Mouse (Mus musculus): Measurements from ENCODE around the gene 4930402F06Rik. TPM values are rescaled to one million over a fixed set of nuclear protein-coding genes. Genes with fewer than 3 reads are reported as not detected.
A peak's percentile ranks its signal among the peaks of the same experiment; 100 is the strongest.

The 4930402F06Rik gene
- polyA plus RNA-seq, 1 experiment from 2014 or later = not detected

DNA sequence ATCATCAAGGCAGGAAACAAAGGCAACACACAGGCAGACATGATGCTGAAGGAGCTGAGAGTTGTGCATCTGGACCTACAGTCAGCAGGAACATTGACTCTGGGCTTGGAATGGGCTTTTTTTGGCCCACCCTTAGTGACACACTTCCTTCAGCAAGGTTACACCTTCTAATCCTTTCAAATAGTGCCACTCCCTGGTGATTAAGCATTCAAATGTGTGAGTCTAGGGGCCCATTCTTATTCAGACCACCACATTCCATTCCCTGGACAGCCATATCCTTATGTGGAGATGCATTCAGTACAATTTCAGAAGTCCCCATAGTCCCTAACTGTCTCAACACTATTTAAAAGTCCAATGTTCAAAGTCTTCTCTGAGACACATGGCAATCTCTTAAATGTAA lies 26.3 kb downstream of the 4930402F06Rik start:
- no peak for ATAC-seq (replicated peaks; ENCODE audit: insufficient number of reproducible peaks, low FRiP score, low TSS enrichment, low read depth)
- H3K27ac ChIP-seq (replicated peaks; ENCODE audit: low read depth, low read length) = no peak overlapping the region
- no peaks in the 10 kb centered on the region for H3K4me1 ChIP-seq (ENCODE audit: control insufficient read depth, insufficient read depth, low read length)
- H3K4me3 ChIP-seq (ENCODE audit: low read depth, low read length) = no peak overlapping the region
- H3K36me3 ChIP-seq (replicated peaks; ENCODE audit: control insufficient read depth, insufficient read depth, low read depth, low read length) = no peaks in the 10 kb centered on the region
- no peaks in the 10 kb centered on the region for H3K27me3 ChIP-seq (ENCODE audit: control insufficient read depth, insufficient read depth, low read length)
- H3K4me2 ChIP-seq (ENCODE audit: low read depth, low read length) = no peak overlapping the region
- no peak for DNase-seq (ENCODE audit: low spot score)
- H3K9ac ChIP-seq (replicated peaks; ENCODE audit: low read length) = no peak overlapping the region
- no peaks in the 10 kb centered on the region for H3K9me3 ChIP-seq (replicated peaks; ENCODE audit: control insufficient read depth, low read length)

DNA sequence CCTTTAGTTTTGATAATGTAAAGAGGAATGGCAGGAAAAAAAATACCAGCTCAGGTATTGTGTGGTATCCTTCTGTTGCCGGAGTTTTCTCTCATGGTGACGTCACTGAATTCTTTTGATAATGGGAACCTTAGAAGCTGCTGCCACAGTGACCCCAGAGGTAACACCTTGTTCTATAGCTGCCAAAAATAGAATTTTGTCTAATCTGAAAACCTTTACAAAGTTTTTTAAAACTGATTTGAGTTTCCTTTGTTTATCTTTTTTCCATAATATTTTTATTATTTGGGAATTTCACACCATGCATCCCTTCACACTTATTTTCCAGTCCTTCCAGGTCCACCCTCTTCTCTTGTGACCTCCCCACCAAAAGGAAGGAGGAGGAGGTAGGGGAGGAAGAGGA lies 29.3 kb downstream of the 4930402F06Rik start, which contains the start of gene 4930568D16Rik:
4930568D16Rik (minus strand) TSS at position 101 of the 400 bp plus-strand sequence.
- ATAC-seq (replicated peaks; ENCODE audit: insufficient number of reproducible peaks, low FRiP score, low TSS enrichment, low read depth) (no peak), DNase-seq (ENCODE audit: low spot score) (no peak)
- Histone ChIP-seq H3K9me3 (replicated peaks; ENCODE audit: control insufficient read depth, low read length) (no peaks in the 10 kb centered on the region), H3K27ac (replicated peaks; ENCODE audit: low read depth, low read length) (no peak within 1 kb of the TSS), H3K4me2 (ENCODE audit: low read depth, low read length) (no peak within 1 kb of the TSS), H3K36me3 (replicated peaks; ENCODE audit: control insufficient read depth, insufficient read depth, low read depth, low read length) (no peaks in the 10 kb centered on the region), H3K27me3 (ENCODE audit: control insufficient read depth, insufficient read depth, low read length) (no peaks in the 10 kb centered on the region), H3K9ac (replicated peaks; ENCODE audit: low read length) (no peak within 1 kb of the TSS), H3K4me3 (ENCODE audit: low read depth, low read length) (no peak within 1 kb of the TSS), H3K4me1 (ENCODE audit: control insufficient read depth, insufficient read depth, low read length) (no peaks in the 10 kb centered on the region)
- 79% methylated on average over 2 of the region's 2 CpGs for WGBS

DNA sequence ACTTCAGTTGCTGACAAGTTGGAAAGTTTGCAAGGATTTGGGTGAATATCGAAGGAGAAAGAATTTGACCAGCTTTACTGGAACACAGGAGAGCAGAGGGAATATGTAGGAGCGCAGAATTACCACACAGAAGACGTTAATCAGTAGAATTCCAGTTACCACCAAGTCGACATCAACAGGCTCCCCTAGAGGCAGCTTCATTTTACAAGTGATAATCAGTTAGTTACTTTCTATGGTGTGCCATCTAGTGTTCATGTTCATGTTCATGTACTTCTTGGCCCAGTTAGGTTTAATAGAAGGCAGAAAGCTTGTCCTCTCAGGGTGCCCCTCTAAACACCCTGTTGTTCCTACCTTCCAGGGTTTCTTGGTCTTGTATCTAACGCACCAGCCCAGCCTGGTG lies 47.8 kb downstream of the 4930402F06Rik start:
- no peak overlapping the region for H3K9ac ChIP-seq (replicated peaks; ENCODE audit: low read length)
- WGBS = 60% methylated on average over 5 of the region's 5 CpGs
- no peak overlapping the region for H3K4me2 ChIP-seq (ENCODE audit: low read depth, low read length)
- peak; percentile 57 for DNase-seq (ENCODE audit: low spot score)
- no peak for ATAC-seq (replicated peaks; ENCODE audit: insufficient number of reproducible peaks, low FRiP score, low TSS enrichment, low read depth)
- H3K9me3 ChIP-seq (replicated peaks; ENCODE audit: control insufficient read depth, low read length) = no peaks in the 10 kb centered on the region
- H3K27me3 ChIP-seq (ENCODE audit: control insufficient read depth, insufficient read depth, low read length) = no peaks in the 10 kb centered on the region
- no peaks in the 10 kb centered on the region for H3K36me3 ChIP-seq (replicated peaks; ENCODE audit: control insufficient read depth, insufficient read depth, low read depth, low read length)
- no peak overlapping the region for H3K27ac ChIP-seq (replicated peaks; ENCODE audit: low read depth, low read length)
- H3K4me1 ChIP-seq (ENCODE audit: control insufficient read depth, insufficient read depth, low read length) = no peaks in the 10 kb centered on the region
- no peak overlapping the region for H3K4me3 ChIP-seq (ENCODE audit: low read depth, low read length)

DNA sequence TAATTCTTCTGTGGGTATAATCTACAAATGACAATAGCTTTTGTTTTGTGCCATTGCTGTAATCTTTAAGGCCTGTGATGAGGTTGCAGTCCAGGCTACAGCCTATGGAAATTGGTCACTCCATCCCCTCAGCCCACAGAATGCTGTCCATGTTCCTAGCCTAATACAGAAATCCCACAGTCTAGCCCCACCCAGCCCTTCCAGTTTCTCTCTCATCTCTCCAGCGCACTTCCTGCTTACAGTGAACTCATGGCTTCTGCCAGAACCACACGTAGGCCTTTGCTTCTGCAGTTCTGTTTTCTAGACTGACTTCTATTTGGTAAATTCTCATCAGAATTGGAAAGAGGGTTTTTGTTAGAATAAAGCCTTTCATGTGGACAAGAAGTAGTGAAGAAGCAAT lies 51.0 kb downstream of the 4930402F06Rik start:
- H3K4me1 ChIP-seq (ENCODE audit: control insufficient read depth, insufficient read depth, low read length) = no peaks in the 10 kb centered on the region
- H3K36me3 ChIP-seq (replicated peaks; ENCODE audit: control insufficient read depth, insufficient read depth, low read depth, low read length) = no peaks in the 10 kb centered on the region
- H3K27ac ChIP-seq (replicated peaks; ENCODE audit: low read depth, low read length) = no peak overlapping the region
- H3K9me3 ChIP-seq (replicated peaks; ENCODE audit: control insufficient read depth, low read length) = no peaks in the 10 kb centered on the region
- no peaks in the 10 kb centered on the region for H3K27me3 ChIP-seq (ENCODE audit: control insufficient read depth, insufficient read depth, low read length)
- WGBS = 73% methylated on average over 2 of the region's 2 CpGs
- no peak for ATAC-seq (replicated peaks; ENCODE audit: insufficient number of reproducible peaks, low FRiP score, low TSS enrichment, low read depth)
- DNase-seq (ENCODE audit: low spot score) = no peak
- no peak overlapping the region for H3K4me3 ChIP-seq (ENCODE audit: low read depth, low read length)
- H3K9ac ChIP-seq (replicated peaks; ENCODE audit: low read length) = no peak overlapping the region
- no peak overlapping the region for H3K4me2 ChIP-seq (ENCODE audit: low read depth, low read length)

DNA sequence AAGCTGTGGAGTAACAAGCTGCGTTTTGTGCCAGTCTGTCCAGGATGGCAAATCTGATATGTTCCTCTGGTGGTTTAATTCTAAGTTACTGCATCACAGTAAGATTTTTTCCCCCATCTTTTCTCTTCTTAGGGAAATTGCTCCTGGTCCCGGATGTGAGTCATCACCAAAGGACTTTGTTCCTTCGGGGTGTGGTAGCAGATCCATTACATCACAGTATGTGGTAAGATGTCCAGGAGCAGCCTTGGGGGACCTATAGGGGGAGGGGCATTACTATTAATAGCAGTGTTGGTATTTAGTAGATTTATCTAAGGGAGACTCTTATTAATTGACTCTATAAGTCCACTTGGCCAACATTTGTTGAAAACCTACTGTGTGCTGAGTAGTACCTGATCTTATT lies 54.4 kb downstream of the 4930402F06Rik start:
- ATAC-seq (replicated peaks; ENCODE audit: insufficient number of reproducible peaks, low FRiP score, low TSS enrichment, low read depth) = no peak
- H3K4me1 ChIP-seq (ENCODE audit: control insufficient read depth, insufficient read depth, low read length) = no peaks in the 10 kb centered on the region
- 73% methylated on average over 3 of the region's 3 CpGs for WGBS

DNA sequence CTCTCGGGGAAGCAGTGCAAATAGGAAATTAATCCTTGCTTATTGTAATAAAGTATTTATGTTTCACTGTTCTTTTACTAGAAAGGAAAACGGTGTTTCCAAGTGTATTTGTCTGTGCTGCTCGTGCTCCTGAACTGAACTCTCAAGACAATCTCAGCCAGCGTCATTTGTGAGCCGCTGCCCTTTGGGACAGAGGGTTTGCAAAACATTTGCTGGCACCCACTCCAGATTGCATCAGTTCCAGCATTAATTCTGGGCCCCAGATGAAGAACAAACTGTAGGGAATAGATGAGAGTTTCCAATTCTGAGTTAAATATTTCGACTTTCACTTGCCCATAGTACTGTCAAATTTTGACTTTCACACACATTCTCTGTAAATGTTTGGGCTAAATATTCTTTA lies 58.3 kb downstream of the 4930402F06Rik start:
- no peak overlapping the region for H3K27ac ChIP-seq (replicated peaks; ENCODE audit: low read depth, low read length)
- no peaks in the 10 kb centered on the region for H3K27me3 ChIP-seq (ENCODE audit: control insufficient read depth, insufficient read depth, low read length)
- 81% methylated on average over 6 of the region's 6 CpGs for WGBS
- ATAC-seq (replicated peaks; ENCODE audit: insufficient number of reproducible peaks, low FRiP score, low TSS enrichment, low read depth) = no peak
- H3K36me3 ChIP-seq (replicated peaks; ENCODE audit: control insufficient read depth, insufficient read depth, low read depth, low read length) = no peaks in the 10 kb centered on the region
- no peak overlapping the region for H3K4me3 ChIP-seq (ENCODE audit: low read depth, low read length)
- no peak for DNase-seq (ENCODE audit: low spot score)
- no peak overlapping the region for H3K4me2 ChIP-seq (ENCODE audit: low read depth, low read length)
- H3K9me3 ChIP-seq (replicated peaks; ENCODE audit: control insufficient read depth, low read length) = no peaks in the 10 kb centered on the region
- no peak overlapping the region for H3K9ac ChIP-seq (replicated peaks; ENCODE audit: low read length)
- H3K4me1 ChIP-seq (ENCODE audit: control insufficient read depth, insufficient read depth, low read length) = no peaks in the 10 kb centered on the region

More for the DNA sequence above, 54.4 kb downstream of the 4930402F06Rik start:
- DNase-seq (ENCODE audit: low spot score) = no peak
- no peak overlapping the region for H3K27ac ChIP-seq (replicated peaks; ENCODE audit: low read depth, low read length)
- H3K9ac ChIP-seq (replicated peaks; ENCODE audit: low read length) = no peak overlapping the region
- H3K27me3 ChIP-seq (ENCODE audit: control insufficient read depth, insufficient read depth, low read length) = no peaks in the 10 kb centered on the region
- no peaks in the 10 kb centered on the region for H3K9me3 ChIP-seq (replicated peaks; ENCODE audit: control insufficient read depth, low read length)
- H3K4me2 ChIP-seq (ENCODE audit: low read depth, low read length) = no peak overlapping the region
- H3K4me3 ChIP-seq (ENCODE audit: low read depth, low read length) = no peak overlapping the region
- H3K36me3 ChIP-seq (replicated peaks; ENCODE audit: control insufficient read depth, insufficient read depth, low read depth, low read length) = no peaks in the 10 kb centered on the region

DNA sequence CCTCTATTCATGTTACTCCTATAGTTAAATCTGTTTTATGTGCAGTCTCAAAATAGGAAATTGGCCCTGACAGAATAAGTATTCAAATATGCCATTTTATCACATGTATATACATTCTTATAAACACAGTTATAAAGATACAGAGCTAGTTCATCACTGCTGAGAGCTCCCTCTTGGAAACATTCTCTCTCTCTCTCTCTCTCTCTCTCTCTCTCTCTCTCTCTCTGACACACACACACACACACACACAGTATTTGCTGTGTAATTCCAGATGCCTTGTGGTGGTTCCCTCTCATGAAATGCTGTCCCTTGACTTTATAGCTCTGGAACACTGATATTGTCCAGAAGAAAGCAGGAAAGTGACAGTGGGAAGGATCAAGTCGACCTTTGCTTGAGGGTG lies 58.9 kb downstream of the 4930402F06Rik start:
- WGBS = 87% methylated on average over 1 of the region's 1 CpGs
- Histone ChIP-seq H3K36me3 (replicated peaks; ENCODE audit: control insufficient read depth, insufficient read depth, low read depth, low read length) (no peaks in the 10 kb centered on the region), H3K4me2 (ENCODE audit: low read depth, low read length) (no peak overlapping the region), H3K27me3 (ENCODE audit: control insufficient read depth, insufficient read depth, low read length) (no peaks in the 10 kb centered on the region), H3K9ac (replicated peaks; ENCODE audit: low read length) (no peak overlapping the region), H3K9me3 (replicated peaks; ENCODE audit: control insufficient read depth, low read length) (no peaks in the 10 kb centered on the region), H3K4me1 (ENCODE audit: control insufficient read depth, insufficient read depth, low read length) (no peaks in the 10 kb centered on the region), H3K4me3 (ENCODE audit: low read depth, low read length) (no peak overlapping the region), H3K27ac (replicated peaks; ENCODE audit: low read depth, low read length) (no peak overlapping the region)
- DNase-seq (ENCODE audit: low spot score) (peak; percentile 42), ATAC-seq (replicated peaks; ENCODE audit: insufficient number of reproducible peaks, low FRiP score, low TSS enrichment, low read depth) (no peak)

DNA sequence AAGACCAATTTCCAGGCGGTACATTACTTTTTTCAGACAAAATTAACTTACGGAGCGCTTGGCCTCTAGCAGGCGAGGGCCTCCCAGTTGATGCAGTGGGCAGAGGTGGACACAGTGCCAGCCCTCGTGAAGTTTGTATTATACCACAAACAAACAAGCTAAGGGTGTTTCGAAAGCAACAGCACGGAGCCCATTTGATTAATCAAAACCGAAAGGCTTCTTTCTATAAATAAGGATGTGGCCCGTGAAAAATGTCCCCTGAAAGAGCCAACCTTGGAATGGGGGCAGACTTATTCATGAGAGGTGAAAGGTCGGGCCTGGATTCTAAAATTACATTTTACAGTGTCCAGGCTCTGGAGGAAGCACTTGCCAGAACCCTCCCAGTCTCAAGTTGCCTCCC lies 59.6 kb downstream of the 4930402F06Rik start:
- Histone ChIP-seq H3K9ac (replicated peaks; ENCODE audit: low read length) (no peak overlapping the region), H3K27ac (replicated peaks; ENCODE audit: low read depth, low read length) (no peak overlapping the region)
- DNase-seq (ENCODE audit: low spot score) = peak; percentile 12

More for the DNA sequence above, 59.6 kb downstream of the 4930402F06Rik start:
- H3K36me3 ChIP-seq (replicated peaks; ENCODE audit: control insufficient read depth, insufficient read depth, low read depth, low read length) = no peaks in the 10 kb centered on the region
- no peak for ATAC-seq (replicated peaks; ENCODE audit: insufficient number of reproducible peaks, low FRiP score, low TSS enrichment, low read depth)
- H3K4me1 ChIP-seq (ENCODE audit: control insufficient read depth, insufficient read depth, low read length) = no peaks in the 10 kb centered on the region
- no peaks in the 10 kb centered on the region for H3K27me3 ChIP-seq (ENCODE audit: control insufficient read depth, insufficient read depth, low read length)
- H3K4me2 ChIP-seq (ENCODE audit: low read depth, low read length) = peak overlapping the region; percentile 26; the same call in 1 of the 2 replicates
- no peaks in the 10 kb centered on the region for H3K9me3 ChIP-seq (replicated peaks; ENCODE audit: control insufficient read depth, low read length)
- 46% methylated on average over 10 of the region's 10 CpGs for WGBS
- peak overlapping the region; percentile 62; the same call in 1 of the 2 replicates for H3K4me3 ChIP-seq (ENCODE audit: low read depth, low read length)
